Mouse (Mus musculus): ENCODE data around the gene Med4. TPM values are rescaled to one million over a fixed set of nuclear protein-coding genes. Genes with fewer than 3 reads are reported as not detected.

Med4 gene
- polyA plus RNA-seq, 1 experiment from 2014 or later: 86.3 TPM

GRCm38 (mm10) chr14:73535641-73536040 is 25.8 kb downstream of the Med4 start:
- Histone ChIP-seq H3K9ac (replicated peaks; ENCODE audit: low read depth, low read length) (no peak overlapping the region), H3K9me3 (ENCODE audit: control insufficient read depth, low read depth, low read length) (no peaks in the 10 kb centered on the region), H3K4me1 (ENCODE audit: control insufficient read depth, insufficient read depth, low read length) (no peaks in the 10 kb centered on the region), H3K4me3 (ENCODE audit: low read depth, low read length) (no peak overlapping the region), H3K27me3 (ENCODE audit: control insufficient read depth, insufficient read depth, low read length) (no peaks in the 10 kb centered on the region), H3K4me2 (replicated peaks; ENCODE audit: low read depth, low read length) (no peak overlapping the region), H3K27ac (ENCODE audit: low read length) (no peak overlapping the region), H3K36me3 (ENCODE audit: control insufficient read depth, insufficient read depth, low read length) (no peaks in the 10 kb centered on the region)
- WGBS: 94% methylated on average over 2 of the region's 2 CpGs
- no peak for ATAC-seq (ENCODE audit: insufficient number of reproducible peaks, insufficient read depth, low FRiP score, low read depth)

- Histone ChIP-seq H3K4me3 (ENCODE audit: low read depth, low read length) (no peak overlapping the region), H3K9me3 (ENCODE audit: control insufficient read depth, low read depth, low read length) (no peaks in the 10 kb centered on the region), H3K4me1 (ENCODE audit: control insufficient read depth, insufficient read depth, low read length) (no peaks in the 10 kb centered on the region), H3K36me3 (ENCODE audit: control insufficient read depth, insufficient read depth, low read length) (no peaks in the 10 kb centered on the region), H3K27me3 (ENCODE audit: control insufficient read depth, insufficient read depth, low read length) (no peaks in the 10 kb centered on the region), H3K4me2 (replicated peaks; ENCODE audit: low read depth, low read length) (no peak overlapping the region), H3K27ac (ENCODE audit: low read length) (no peak overlapping the region), H3K9ac (replicated peaks; ENCODE audit: low read depth, low read length) (no peak overlapping the region)
- 74% methylated on average over 6 of the region's 6 CpGs for WGBS
- ATAC-seq (ENCODE audit: insufficient number of reproducible peaks, insufficient read depth, low FRiP score, low read depth): no peak
Measured at GRCm38 (mm10) chr14:73543781-73544180, 34.0 kb downstream of the Med4 start.

- Histone ChIP-seq H3K4me1 (ENCODE audit: control insufficient read depth, insufficient read depth, low read length) (no peaks in the 10 kb centered on the region), H3K4me3 (ENCODE audit: low read depth, low read length) (no peak overlapping the region), H3K4me2 (replicated peaks; ENCODE audit: low read depth, low read length) (no peak overlapping the region), H3K9ac (replicated peaks; ENCODE audit: low read depth, low read length) (no peak overlapping the region), H3K27me3 (ENCODE audit: control insufficient read depth, insufficient read depth, low read length) (no peaks in the 10 kb centered on the region), H3K9me3 (ENCODE audit: control insufficient read depth, low read depth, low read length) (no peaks in the 10 kb centered on the region), H3K36me3 (ENCODE audit: control insufficient read depth, insufficient read depth, low read length) (no peaks in the 10 kb centered on the region), H3K27ac (ENCODE audit: low read length) (no peak overlapping the region)
- ATAC-seq (ENCODE audit: insufficient number of reproducible peaks, insufficient read depth, low FRiP score, low read depth): no peak
- WGBS: 49% methylated on average over 4 of the region's 4 CpGs
Measured at GRCm38 (mm10) chr14:73547034-73547433, 37.2 kb downstream of the Med4 start.

GRCm38 (mm10) chr14:73548051-73548450 is 38.2 kb downstream of the Med4 start, which contains the start of gene Nudt15:
Gene Nudt15, minus strand, starts transcription at chr14:73548242.
- Histone ChIP-seq H3K27me3 (ENCODE audit: control insufficient read depth, insufficient read depth, low read length) (no peaks in the 10 kb centered on the region), H3K9ac (replicated peaks; ENCODE audit: low read depth, low read length) (no peak within 1 kb of the TSS), H3K4me1 (ENCODE audit: control insufficient read depth, insufficient read depth, low read length) (no peaks in the 10 kb centered on the region), H3K36me3 (ENCODE audit: control insufficient read depth, insufficient read depth, low read length) (no peaks in the 10 kb centered on the region), H3K4me2 (replicated peaks; ENCODE audit: low read depth, low read length) (no peak within 1 kb of the TSS), H3K27ac (ENCODE audit: low read length) (no peak within 1 kb of the TSS), H3K9me3 (ENCODE audit: control insufficient read depth, low read depth, low read length) (no peaks in the 10 kb centered on the region), H3K4me3 (ENCODE audit: low read depth, low read length) (no peak within 1 kb of the TSS)
- 90% methylated on average over 3 of the region's 3 CpGs for WGBS
- no peak for ATAC-seq (ENCODE audit: insufficient number of reproducible peaks, insufficient read depth, low FRiP score, low read depth)

DNA sequence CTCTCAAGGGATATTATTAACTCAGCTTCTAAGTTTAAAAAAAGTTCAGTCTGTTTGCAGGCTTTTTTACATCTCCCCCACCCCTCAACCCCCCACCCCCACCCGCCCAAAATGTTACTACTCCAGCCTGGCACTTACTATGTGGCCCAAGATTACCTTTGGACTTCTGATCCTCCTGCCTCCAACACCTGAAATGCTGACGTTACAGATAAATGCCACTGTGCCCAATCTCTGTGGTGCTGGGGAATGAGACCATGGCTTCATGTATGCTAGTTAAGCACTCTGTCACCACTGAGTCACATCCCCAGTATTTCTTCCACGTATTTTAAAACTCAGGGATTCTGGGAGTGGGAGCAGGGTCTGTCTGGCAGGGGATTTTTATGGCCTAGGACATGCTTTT is 40.5 kb downstream of the Med4 start:
- Histone ChIP-seq H3K9ac (replicated peaks; ENCODE audit: low read depth, low read length) (no peak overlapping the region), H3K4me2 (replicated peaks; ENCODE audit: low read depth, low read length) (no peak overlapping the region), H3K36me3 (ENCODE audit: control insufficient read depth, insufficient read depth, low read length) (no peaks in the 10 kb centered on the region), H3K9me3 (ENCODE audit: control insufficient read depth, low read depth, low read length) (no peaks in the 10 kb centered on the region), H3K27me3 (ENCODE audit: control insufficient read depth, insufficient read depth, low read length) (no peaks in the 10 kb centered on the region), H3K27ac (ENCODE audit: low read length) (no peak overlapping the region), H3K4me3 (ENCODE audit: low read depth, low read length) (no peak overlapping the region), H3K4me1 (ENCODE audit: control insufficient read depth, insufficient read depth, low read length) (peaks cover 4% of the 10 kb centered on the region; the same call in 1 of the 2 replicates)
- ATAC-seq (ENCODE audit: insufficient number of reproducible peaks, insufficient read depth, low FRiP score, low read depth): no peak
- WGBS: 59% methylated on average over 3 of the region's 3 CpGs

GRCm38 (mm10) chr14:73550732-73551131 is 40.9 kb downstream of the Med4 start:
- no peak for ATAC-seq (ENCODE audit: insufficient number of reproducible peaks, insufficient read depth, low FRiP score, low read depth)
- Histone ChIP-seq H3K9ac (replicated peaks; ENCODE audit: low read depth, low read length) (no peak overlapping the region), H3K36me3 (ENCODE audit: control insufficient read depth, insufficient read depth, low read length) (no peaks in the 10 kb centered on the region), H3K4me3 (ENCODE audit: low read depth, low read length) (no peak overlapping the region), H3K4me1 (ENCODE audit: control insufficient read depth, insufficient read depth, low read length) (peaks cover 4% of the 10 kb centered on the region; the same call in 1 of the 2 replicates), H3K27me3 (ENCODE audit: control insufficient read depth, insufficient read depth, low read length) (no peaks in the 10 kb centered on the region), H3K27ac (ENCODE audit: low read length) (no peak overlapping the region), H3K4me2 (replicated peaks; ENCODE audit: low read depth, low read length) (no peak overlapping the region), H3K9me3 (ENCODE audit: control insufficient read depth, low read depth, low read length) (no peaks in the 10 kb centered on the region)
- WGBS: 61% methylated on average over 8 of the region's 8 CpGs

DNA sequence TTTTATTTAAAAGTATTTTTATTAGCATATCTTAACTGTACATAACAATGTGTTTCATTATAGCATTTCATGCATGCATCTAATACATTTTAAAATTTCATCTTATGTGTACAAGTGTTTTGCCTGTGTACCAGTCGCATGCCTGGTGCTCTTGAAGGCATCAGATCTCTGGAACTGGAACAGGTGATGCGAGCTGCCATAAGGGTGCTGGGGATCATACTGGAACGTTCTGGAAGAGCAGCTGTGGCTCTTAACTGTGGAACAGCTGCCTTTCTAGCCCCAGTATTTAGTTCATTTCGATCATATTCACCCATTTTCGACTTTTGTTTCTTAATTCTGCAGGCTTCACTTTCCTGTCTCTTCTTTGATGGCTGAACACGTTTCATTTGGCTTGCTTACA is 41.3 kb downstream of the Med4 start:
- no peak overlapping the region for H3K27ac ChIP-seq (ENCODE audit: low read length)
- peaks cover 4% of the 10 kb centered on the region; the same call in 1 of the 2 replicates for H3K4me1 ChIP-seq (ENCODE audit: control insufficient read depth, insufficient read depth, low read length)
- no peak for ATAC-seq (ENCODE audit: insufficient number of reproducible peaks, insufficient read depth, low FRiP score, low read depth)
- H3K9ac ChIP-seq (replicated peaks; ENCODE audit: low read depth, low read length): no peak overlapping the region
- H3K9me3 ChIP-seq (ENCODE audit: control insufficient read depth, low read depth, low read length): no peaks in the 10 kb centered on the region
- no peaks in the 10 kb centered on the region for H3K36me3 ChIP-seq (ENCODE audit: control insufficient read depth, insufficient read depth, low read length)
- no peaks in the 10 kb centered on the region for H3K27me3 ChIP-seq (ENCODE audit: control insufficient read depth, insufficient read depth, low read length)
- H3K4me3 ChIP-seq (ENCODE audit: low read depth, low read length): no peak overlapping the region
- no peak overlapping the region for H3K4me2 ChIP-seq (replicated peaks; ENCODE audit: low read depth, low read length)
- WGBS: 81% methylated on average over 6 of the region's 6 CpGs

DNA sequence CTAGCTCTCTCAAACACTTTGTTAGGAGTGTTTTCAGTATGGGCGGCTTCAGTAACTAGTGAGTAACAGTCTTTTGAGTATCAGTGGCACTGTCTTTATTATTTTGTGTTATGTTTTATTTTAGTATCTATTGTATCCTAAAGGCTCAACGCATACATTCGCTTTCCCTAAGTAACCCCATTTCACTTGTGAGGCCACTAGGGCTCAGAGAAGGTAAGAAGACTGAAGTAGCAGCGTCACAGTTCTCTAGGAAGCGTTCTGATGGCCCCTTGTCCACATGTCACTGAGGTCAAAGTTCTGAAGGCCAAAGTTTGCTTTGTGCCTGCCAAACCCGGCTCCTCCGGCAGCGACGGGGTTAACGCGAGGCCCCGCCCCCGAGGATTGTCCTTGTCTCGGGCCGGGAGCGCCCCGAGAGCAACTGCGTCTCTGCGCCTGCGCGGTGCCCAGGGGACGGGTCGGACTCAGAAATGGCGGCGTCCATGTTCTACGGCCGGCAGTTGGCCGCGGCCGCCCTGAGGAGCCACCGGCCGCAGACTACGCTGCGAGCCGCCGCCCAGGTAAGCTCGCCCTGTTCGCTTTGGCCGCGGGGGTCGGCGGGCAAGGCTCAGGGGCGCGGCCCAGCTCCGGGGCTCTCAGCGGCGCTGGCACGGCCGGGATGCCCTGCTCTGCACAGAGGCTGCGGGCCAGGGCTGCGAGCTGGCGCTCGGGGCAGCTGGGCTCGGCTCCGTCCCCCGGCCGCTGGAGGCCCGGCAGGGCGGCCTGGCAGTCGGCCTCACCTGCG is 42.7 kb downstream of the Med4 start:
- Histone ChIP-seq H3K27me3 (ENCODE audit: control insufficient read depth, insufficient read depth, low read length) (no peaks in the 10 kb centered on the region), H3K4me3 (ENCODE audit: low read depth, low read length) (peak overlapping the region; percentile 99), H3K27ac (ENCODE audit: low read length) (peak overlapping the region; percentile 49), H3K4me2 (replicated peaks; ENCODE audit: low read depth, low read length) (peak overlapping the region; percentile 77), H3K36me3 (ENCODE audit: control insufficient read depth, insufficient read depth, low read length) (0 out of 2 replicates have a peak, but pooled peaks cover 3% of the 10 kb centered on the region), H3K9ac (replicated peaks; ENCODE audit: low read depth, low read length) (peak overlapping the region; percentile 83), H3K4me1 (ENCODE audit: control insufficient read depth, insufficient read depth, low read length) (peaks cover 4% of the 10 kb centered on the region; the same call in 1 of the 2 replicates), H3K9me3 (ENCODE audit: control insufficient read depth, low read depth, low read length) (no peaks in the 10 kb centered on the region)
- ATAC-seq (ENCODE audit: insufficient number of reproducible peaks, insufficient read depth, low FRiP score, low read depth): peak; percentile 96
- WGBS: 4% methylated on average over 52 of the region's 61 CpGs
